Mouse (Mus musculus): Measurements from ENCODE around the gene Gpr88. TPM values are rescaled to one million over a fixed set of nuclear protein-coding genes. Genes with fewer than 3 reads are reported as not detected.
A peak's percentile ranks its signal among the peaks of the same experiment; 100 is the strongest.

Gene Gpr88
- 0.21 and 0.93 TPM in 2 replicates for polyA plus RNA-seq (2014; fragmentation: Nextera tagmentation; extraction: Ambion mirVana)

DNA sequence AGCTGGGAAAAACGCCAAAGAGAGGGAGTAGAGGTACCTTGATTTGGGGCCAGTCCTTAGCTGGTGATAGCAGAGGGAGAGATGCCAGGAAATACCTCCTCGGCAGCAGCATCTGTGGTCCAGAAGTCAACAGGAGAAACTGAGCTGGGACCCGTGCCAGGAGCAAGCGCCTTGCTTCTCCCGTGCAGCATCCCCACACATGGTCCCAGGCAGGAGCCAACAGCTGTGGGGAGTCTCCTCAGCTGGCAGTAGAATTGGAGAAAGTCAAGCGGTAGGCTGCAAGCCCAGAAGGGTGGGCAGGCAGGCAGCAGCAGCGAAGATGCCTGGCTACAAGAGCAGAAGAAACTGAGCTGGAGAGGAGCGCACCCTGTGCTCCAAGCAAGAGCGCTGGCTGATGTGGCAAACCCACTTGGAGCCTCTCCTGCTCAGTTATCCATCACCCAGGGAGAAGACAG is at the start of gene Gpr88:
Gpr88 (minus strand) TSS at position 427 of the 455 bp plus-strand sequence.
- Histone ChIP-seq H3K27me3 (ENCODE audit: control insufficient read depth, insufficient read depth, low read length) (peaks cover 38% of the 10 kb centered on the region), H3K9me3 (ENCODE audit: control insufficient read depth, low read length) (no peaks in the 10 kb centered on the region), H3K36me3 (ENCODE audit: control insufficient read depth, insufficient read depth, low read length) (no peaks in the 10 kb centered on the region), H3K4me2 (ENCODE audit: low read depth, low read length, severe bottlenecking) (peak within 1 kb of the TSS; percentile 89), H3K4me3 (ENCODE audit: low read depth, low read length) (peak within 1 kb of the TSS; percentile 53), H3K9ac (ENCODE audit: low read length) (no peak within 1 kb of the TSS), H3K4me1 (replicated peaks; ENCODE audit: control insufficient read depth, insufficient read depth, low read length) (peaks cover 14% of the 10 kb centered on the region), H3K27ac (ENCODE audit: low read depth, low read length) (no peak within 1 kb of the TSS)
- DNase-seq (ENCODE audit: low spot score): peak; percentile 63
- ATAC-seq (replicated peaks; ENCODE audit: low FRiP score): 0 out of 2 replicates have a peak, but pooled peaks have one; percentile 8
- WGBS: 3% methylated on average over 9 of the region's 9 CpGs

DNA sequence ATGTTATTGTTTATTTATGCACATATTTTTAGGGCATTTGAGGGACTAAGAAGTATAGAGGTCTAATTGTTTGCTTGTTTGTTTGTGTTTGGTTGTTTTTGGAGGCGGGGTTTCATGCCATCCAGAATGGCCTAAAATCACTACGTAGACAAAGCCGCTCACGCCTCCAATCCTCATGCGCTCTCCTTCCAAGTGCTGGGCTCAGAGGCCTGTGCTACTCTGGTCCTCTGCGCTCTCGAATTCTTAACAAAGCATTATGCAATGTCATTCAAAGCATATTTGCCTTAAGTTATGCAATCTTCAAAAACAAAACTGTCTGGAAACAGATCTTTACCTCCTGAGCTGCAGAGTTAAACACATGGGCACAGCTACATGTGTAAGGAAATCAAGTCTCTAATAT is 49.3 kb upstream of the Gpr88 start:
- H3K4me1 ChIP-seq (replicated peaks; ENCODE audit: control insufficient read depth, insufficient read depth, low read length): no peaks in the 10 kb centered on the region
- no peak overlapping the region for H3K9ac ChIP-seq (ENCODE audit: low read length)
- no peak overlapping the region for H3K27ac ChIP-seq (ENCODE audit: low read depth, low read length)
- H3K36me3 ChIP-seq (ENCODE audit: control insufficient read depth, insufficient read depth, low read length): no peaks in the 10 kb centered on the region; the same call in 1 of the 2 replicates
- WGBS: 93% methylated on average over 7 of the region's 7 CpGs
- no peak overlapping the region for H3K4me3 ChIP-seq (ENCODE audit: low read depth, low read length)
- no peak for ATAC-seq (replicated peaks; ENCODE audit: low FRiP score)
- H3K9me3 ChIP-seq (ENCODE audit: control insufficient read depth, low read length): no peaks in the 10 kb centered on the region
- no peak for DNase-seq (ENCODE audit: low spot score)
- no peaks in the 10 kb centered on the region for H3K27me3 ChIP-seq (ENCODE audit: control insufficient read depth, insufficient read depth, low read length)
- H3K4me2 ChIP-seq (ENCODE audit: low read depth, low read length, severe bottlenecking): no peak overlapping the region

- Histone ChIP-seq H3K4me3 (ENCODE audit: low read depth, low read length) (no peak overlapping the region), H3K9ac (ENCODE audit: low read length) (no peak overlapping the region), H3K27me3 (ENCODE audit: control insufficient read depth, insufficient read depth, low read length) (no peaks in the 10 kb centered on the region), H3K27ac (ENCODE audit: low read depth, low read length) (no peak overlapping the region), H3K36me3 (ENCODE audit: control insufficient read depth, insufficient read depth, low read length) (no peaks in the 10 kb centered on the region; the same call in none of the 2 replicates), H3K4me1 (replicated peaks; ENCODE audit: control insufficient read depth, insufficient read depth, low read length) (no peaks in the 10 kb centered on the region), H3K9me3 (ENCODE audit: control insufficient read depth, low read length) (no peaks in the 10 kb centered on the region), H3K4me2 (ENCODE audit: low read depth, low read length, severe bottlenecking) (no peak overlapping the region)
- WGBS: 91% methylated on average over 6 of the region's 6 CpGs
- no peak for DNase-seq (ENCODE audit: low spot score)
- no peak for ATAC-seq (replicated peaks; ENCODE audit: low FRiP score)
These were observed 48.5 kb upstream of the Gpr88 start for GRCm38 (mm10) chr3:116301754-116302153.

DNA sequence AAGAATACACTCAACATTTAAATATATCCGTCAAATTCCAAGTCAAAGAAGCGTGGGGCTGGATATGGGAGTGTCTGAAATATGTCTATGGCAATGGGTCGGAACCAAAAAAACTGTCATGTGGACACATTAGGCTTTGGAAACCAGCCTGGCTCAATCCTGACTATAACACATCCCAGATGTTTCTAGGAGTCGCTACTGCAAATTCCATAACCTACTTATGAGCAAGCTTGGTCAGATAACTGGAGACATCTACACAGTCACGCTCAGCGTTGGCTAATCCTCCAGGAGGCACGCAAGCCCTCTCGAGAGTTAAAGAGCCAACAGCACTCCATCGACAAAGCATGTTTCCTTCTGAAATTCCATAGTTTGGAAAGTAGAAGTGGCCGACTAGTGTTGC is 45.4 kb upstream of the Gpr88 start:
- Histone ChIP-seq H3K27me3 (ENCODE audit: control insufficient read depth, insufficient read depth, low read length) (no peaks in the 10 kb centered on the region), H3K27ac (ENCODE audit: low read depth, low read length) (no peak overlapping the region), H3K36me3 (ENCODE audit: control insufficient read depth, insufficient read depth, low read length) (peaks cover 2% of the 10 kb centered on the region), H3K4me1 (replicated peaks; ENCODE audit: control insufficient read depth, insufficient read depth, low read length) (no peaks in the 10 kb centered on the region), H3K4me2 (ENCODE audit: low read depth, low read length, severe bottlenecking) (no peak overlapping the region), H3K4me3 (ENCODE audit: low read depth, low read length) (no peak overlapping the region), H3K9ac (ENCODE audit: low read length) (no peak overlapping the region), H3K9me3 (ENCODE audit: control insufficient read depth, low read length) (no peaks in the 10 kb centered on the region)
- WGBS: 89% methylated on average over 10 of the region's 10 CpGs
- DNase-seq (ENCODE audit: low spot score): no peak
- no peak for ATAC-seq (replicated peaks; ENCODE audit: low FRiP score)

DNA sequence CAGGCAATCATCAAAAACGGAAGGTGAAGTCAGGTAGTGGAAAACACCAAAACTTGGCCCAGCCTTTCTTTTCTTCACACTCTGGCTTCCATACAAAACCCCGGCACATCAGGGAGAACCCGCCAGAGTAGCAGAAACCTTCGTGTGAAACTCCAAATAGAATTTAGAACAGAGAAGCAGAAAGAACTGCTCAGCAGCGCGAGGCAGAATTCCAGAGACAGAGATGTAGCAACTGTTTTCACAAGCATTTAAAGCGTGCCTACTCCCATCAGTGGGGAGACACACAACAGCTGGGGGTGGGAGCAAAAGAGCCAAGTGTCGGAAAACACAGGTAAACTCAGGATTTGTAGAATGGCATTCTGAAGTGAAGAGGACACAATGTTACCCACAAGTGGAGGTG is 44.7 kb upstream of the Gpr88 start:
- H3K4me2 ChIP-seq (ENCODE audit: low read depth, low read length, severe bottlenecking): no peak overlapping the region
- peaks cover 5% of the 10 kb centered on the region for H3K36me3 ChIP-seq (ENCODE audit: control insufficient read depth, insufficient read depth, low read length)
- 92% methylated on average over 8 of the region's 8 CpGs for WGBS
- DNase-seq (ENCODE audit: low spot score) (no peak), ATAC-seq (replicated peaks; ENCODE audit: low FRiP score) (no peak)
- H3K9me3 ChIP-seq (ENCODE audit: control insufficient read depth, low read length): no peaks in the 10 kb centered on the region
- H3K4me3 ChIP-seq (ENCODE audit: low read depth, low read length): no peak overlapping the region
- H3K9ac ChIP-seq (ENCODE audit: low read length): no peak overlapping the region
- no peaks in the 10 kb centered on the region for H3K27me3 ChIP-seq (ENCODE audit: control insufficient read depth, insufficient read depth, low read length)
- H3K4me1 ChIP-seq (replicated peaks; ENCODE audit: control insufficient read depth, insufficient read depth, low read length): no peaks in the 10 kb centered on the region
- H3K27ac ChIP-seq (ENCODE audit: low read depth, low read length): no peak overlapping the region

DNA sequence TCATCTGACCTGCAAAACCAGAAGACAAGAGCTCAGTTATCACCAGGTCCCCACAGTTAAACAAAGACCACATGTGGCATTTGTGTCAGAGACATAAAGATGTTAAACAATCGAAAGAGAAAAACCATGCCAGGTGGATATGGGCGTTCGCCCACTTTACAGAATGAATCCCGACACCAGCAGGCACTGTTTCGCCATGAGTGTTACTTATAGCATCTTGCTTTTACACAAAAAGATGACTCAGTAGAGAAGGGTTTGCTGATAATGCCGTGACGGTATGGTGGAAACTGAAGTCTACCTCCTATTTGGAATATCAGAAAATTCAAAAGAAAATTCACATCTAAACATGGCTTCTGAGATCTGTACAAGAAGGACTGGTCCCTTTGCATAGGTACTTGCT is 43.9 kb upstream of the Gpr88 start:
- ATAC-seq (replicated peaks; ENCODE audit: low FRiP score): no peak
- H3K9me3 ChIP-seq (ENCODE audit: control insufficient read depth, low read length): no peaks in the 10 kb centered on the region
- H3K27ac ChIP-seq (ENCODE audit: low read depth, low read length): no peak overlapping the region
- no peak overlapping the region for H3K4me3 ChIP-seq (ENCODE audit: low read depth, low read length)
- H3K4me2 ChIP-seq (ENCODE audit: low read depth, low read length, severe bottlenecking): no peak overlapping the region
- no peaks in the 10 kb centered on the region for H3K4me1 ChIP-seq (replicated peaks; ENCODE audit: control insufficient read depth, insufficient read depth, low read length)
- no peaks in the 10 kb centered on the region for H3K27me3 ChIP-seq (ENCODE audit: control insufficient read depth, insufficient read depth, low read length)
- WGBS: 94% methylated on average over 7 of the region's 7 CpGs
- no peak overlapping the region for H3K9ac ChIP-seq (ENCODE audit: low read length)
- peaks cover 5% of the 10 kb centered on the region for H3K36me3 ChIP-seq (ENCODE audit: control insufficient read depth, insufficient read depth, low read length)
- no peak for DNase-seq (ENCODE audit: low spot score)

GRCm38 (mm10) chr3:116290041-116290815 is 36.9 kb upstream of the Gpr88 start:
- Histone ChIP-seq H3K27me3 (ENCODE audit: control insufficient read depth, insufficient read depth, low read length) (no peaks in the 10 kb centered on the region), H3K4me3 (ENCODE audit: low read depth, low read length) (no peak overlapping the region), H3K9me3 (ENCODE audit: control insufficient read depth, low read length) (no peaks in the 10 kb centered on the region), H3K4me2 (ENCODE audit: low read depth, low read length, severe bottlenecking) (no peak overlapping the region), H3K4me1 (replicated peaks; ENCODE audit: control insufficient read depth, insufficient read depth, low read length) (no peaks in the 10 kb centered on the region), H3K9ac (ENCODE audit: low read length) (no peak overlapping the region), H3K27ac (ENCODE audit: low read depth, low read length) (no peak overlapping the region), H3K36me3 (ENCODE audit: control insufficient read depth, insufficient read depth, low read length) (peaks cover 8% of the 10 kb centered on the region)
- no peak for DNase-seq (ENCODE audit: low spot score)
- no peak for ATAC-seq (replicated peaks; ENCODE audit: low FRiP score)
- WGBS: 88% methylated on average over 9 of the region's 9 CpGs

DNA sequence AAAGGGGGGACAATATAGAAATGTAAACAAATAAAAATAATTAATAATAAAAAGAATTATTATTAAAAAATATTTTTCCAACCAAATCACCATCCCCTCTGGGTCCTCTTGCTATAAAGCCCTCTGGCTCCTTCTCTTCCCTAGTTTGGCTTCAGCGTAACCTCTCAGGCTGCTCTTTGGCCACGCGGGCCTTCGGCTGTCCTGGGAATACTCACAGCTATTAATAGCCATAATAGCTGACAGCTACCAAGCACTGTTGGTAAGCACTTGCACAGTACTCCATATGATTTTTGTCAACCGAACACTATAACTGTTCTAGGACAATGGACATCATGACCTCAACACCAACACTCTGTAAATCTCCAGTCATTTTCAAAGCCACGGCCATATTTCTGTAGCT is 35.5 kb upstream of the Gpr88 start:
- Histone ChIP-seq H3K9me3 (ENCODE audit: control insufficient read depth, low read length) (no peaks in the 10 kb centered on the region), H3K36me3 (ENCODE audit: control insufficient read depth, insufficient read depth, low read length) (peaks cover 7% of the 10 kb centered on the region), H3K4me1 (replicated peaks; ENCODE audit: control insufficient read depth, insufficient read depth, low read length) (no peaks in the 10 kb centered on the region), H3K4me2 (ENCODE audit: low read depth, low read length, severe bottlenecking) (no peak overlapping the region), H3K27me3 (ENCODE audit: control insufficient read depth, insufficient read depth, low read length) (no peaks in the 10 kb centered on the region), H3K27ac (ENCODE audit: low read depth, low read length) (no peak overlapping the region), H3K4me3 (ENCODE audit: low read depth, low read length) (no peak overlapping the region), H3K9ac (ENCODE audit: low read length) (no peak overlapping the region)
- no peak for ATAC-seq (replicated peaks; ENCODE audit: low FRiP score)
- 94% methylated on average over 6 of the region's 6 CpGs for whole genome bisulfite sequencing
- DNase-seq (ENCODE audit: low spot score): no peak

- Histone ChIP-seq H3K4me3 (ENCODE audit: low read depth, low read length) (no peak overlapping the region), H3K36me3 (ENCODE audit: control insufficient read depth, insufficient read depth, low read length) (peaks cover 3% of the 10 kb centered on the region), H3K4me1 (replicated peaks; ENCODE audit: control insufficient read depth, insufficient read depth, low read length) (no peaks in the 10 kb centered on the region), H3K27ac (ENCODE audit: low read depth, low read length) (no peak overlapping the region), H3K27me3 (ENCODE audit: control insufficient read depth, insufficient read depth, low read length) (no peaks in the 10 kb centered on the region), H3K4me2 (ENCODE audit: low read depth, low read length, severe bottlenecking) (no peak overlapping the region), H3K9ac (ENCODE audit: low read length) (no peak overlapping the region), H3K9me3 (ENCODE audit: control insufficient read depth, low read length) (no peaks in the 10 kb centered on the region)
- DNase-seq (ENCODE audit: low spot score) (no peak), ATAC-seq (replicated peaks; ENCODE audit: low FRiP score) (no peak)
- 84% methylated on average over 4 of the region's 4 CpGs for WGBS
These were observed 31.4 kb upstream of the Gpr88 start for GRCm38 (mm10) chr3:116284735-116285134.
